Mouse (Mus musculus) lung, postnatal 10 days (tissue): ENCODE data around the gene Glo1.
"Not testable (repeated sequence)": the region's sequence is repeated elsewhere in the genome, so short reads cannot be mapped to it uniquely, and the experiment has no call there.

Experiments
- DNase-seq: peaks from one replicate; pipeline ENCODE4 v3.0.0; 2021

Gene Glo1

GRCm38 (mm10) chr17:30626719-30627118, at the start of gene Glo1:
TSS of gene Glo1 (minus strand) at chr17:30626871.
- DNase-seq, result not testable (repeated sequence)

GRCm38 (mm10) chr17:30675021-30675740, 48.5 kb upstream of the Glo1 start:
- DNase-seq, result no peak

- no peak for DNase-seq
These were observed 46.4 kb upstream of the Glo1 start for GRCm38 (mm10) chr17:30673023-30673422.

GRCm38 (mm10) chr17:30672556-30672955, 45.9 kb upstream of the Glo1 start:
- DNase-seq, result no peak

GRCm38 (mm10) chr17:30664856-30665255, 38.2 kb upstream of the Glo1 start:
- DNase-seq, result no peak

- DNase-seq, result no peak
These were observed 36.5 kb upstream of the Glo1 start for GRCm38 (mm10) chr17:30663170-30663569.

GRCm38 (mm10) chr17:30662131-30662530, 35.5 kb upstream of the Glo1 start:
- no peak for DNase-seq

- peak; percentile 89 for DNase-seq
These were observed 31.5 kb upstream of the Glo1 start for GRCm38 (mm10) chr17:30658152-30658544.

- no peak for DNase-seq
These were observed 31.0 kb upstream of the Glo1 start for GRCm38 (mm10) chr17:30657530-30658151.

- DNase-seq, result no peak
These were observed 26.3 kb upstream of the Glo1 start for GRCm38 (mm10) chr17:30653010-30653409.

- no peak for DNase-seq
These were observed 22.1 kb upstream of the Glo1 start for GRCm38 (mm10) chr17:30648770-30649169.

GRCm38 (mm10) chr17:30640896-30641295, 14.2 kb upstream of the Glo1 start:
- no peak for DNase-seq

- no peak for DNase-seq
These were observed 12.3 kb upstream of the Glo1 start for GRCm38 (mm10) chr17:30638996-30639395.

- DNase-seq, result no peak
These were observed 11.0 kb upstream of the Glo1 start for GRCm38 (mm10) chr17:30637714-30638113.

GRCm38 (mm10) chr17:30635367-30635766, 8.7 kb upstream of the Glo1 start:
- DNase-seq, result peak; percentile 70

- not testable (repeated sequence) for DNase-seq
These were observed 2.5 kb downstream of the Glo1 start, which contains the start of gene Dnah8 for GRCm38 (mm10) chr17:30624132-30624531. TSS of gene Dnah8 (plus strand) at chr17:30624354.

GRCm38 (mm10) chr17:30623200-30623599, 3.5 kb downstream of the Glo1 start:
- no peak for DNase-seq

- no peak for DNase-seq
These were observed 5.2 kb downstream of the Glo1 start for GRCm38 (mm10) chr17:30621450-30621849.

GRCm38 (mm10) chr17:30620548-30620947, 6.1 kb downstream of the Glo1 start:
- no peak for DNase-seq

GRCm38 (mm10) chr17:30619153-30619552, 7.5 kb downstream of the Glo1 start:
- DNase-seq, result peak; percentile 33

- no peak for DNase-seq
These were observed 8.4 kb downstream of the Glo1 start for GRCm38 (mm10) chr17:30618136-30618891.

- DNase-seq, result no peak
These were observed 10.5 kb downstream of the Glo1 start for GRCm38 (mm10) chr17:30616203-30616602.

GRCm38 (mm10) chr17:30613350-30613749, 13.3 kb downstream of the Glo1 start:
- no peak for DNase-seq
